In the genomic region with DNA sequence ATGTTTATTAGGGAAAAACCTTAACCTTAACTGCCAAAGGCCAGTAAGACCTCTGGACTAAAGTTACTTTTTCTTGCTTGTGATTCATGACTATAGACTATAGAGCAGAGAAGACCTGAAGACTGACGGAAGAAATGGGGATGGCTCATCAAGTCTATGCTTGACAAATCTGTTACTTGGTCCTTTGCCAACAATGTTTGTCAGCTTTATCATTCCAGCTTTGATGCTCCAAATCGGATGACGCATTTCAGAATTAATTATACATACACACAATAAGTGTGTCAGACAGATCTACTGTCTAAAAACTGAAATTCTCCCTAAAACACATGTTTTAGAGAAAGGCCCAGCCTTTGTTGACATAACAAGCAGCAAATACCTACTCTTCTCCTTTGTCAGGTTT, we compare ENCODE assay signal across 19 mouse cellular contexts.
"Had no signal": no experiment of that assay in that cellular context is flagged by ENCODE, and none has a peak within 500 bp of the region (broad histone marks: within the 10 kb centered on the region; RNA-seq: fewer than 3 reads in every experiment).

No protein-coding gene starts in this region.

- H3K9ac ChIP-seq: liver, postnatal 0 days; lung, embryonic 15.5 days; midbrain, embryonic 13.5 days; midbrain, embryonic 15.5 days; neural tube, embryonic 12.5 days; stomach, embryonic 15.5 days had no signal

- H3K4me1 ChIP-seq: lung, embryonic 15.5 days; midbrain, embryonic 13.5 days; midbrain, embryonic 15.5 days; neural tube, embryonic 12.5 days; stomach, embryonic 15.5 days had no signal

- H3K27ac ChIP-seq: lung, embryonic 15.5 days; macrophage; midbrain, embryonic 13.5 days; midbrain, embryonic 15.5 days; neural tube, embryonic 12.5 days; stomach, embryonic 15.5 days; stomach, postnatal 0 days had no signal

- H3K4me2 ChIP-seq: lung, embryonic 15.5 days; midbrain, embryonic 11.5 days; midbrain, embryonic 13.5 days; midbrain, embryonic 15.5 days; neural tube, embryonic 12.5 days; stomach, embryonic 15.5 days had no signal

- H3K27me3 ChIP-seq: lung, embryonic 15.5 days; megakaryocyte, embryonic 14.5 days; midbrain, embryonic 13.5 days; midbrain, embryonic 15.5 days; neural tube, embryonic 12.5 days; stomach, embryonic 15.5 days had no signal

- DNase-seq: liver, postnatal 0 days; lung, adult 2 months; lung, postnatal 14 days; lung, postnatal 36 days; right cerebral cortex, postnatal 25 days; right cerebral cortex, postnatal 4 days; thymus, adult 2 months; thymus, postnatal 25 days; thymus, postnatal 4 days had no signal

- ATAC-seq: liver, postnatal 0 days; lung, postnatal 0 days; midbrain, embryonic 13.5 days; midbrain, embryonic 15.5 days had no signal

- H3K4me3 ChIP-seq: lung, embryonic 15.5 days; megakaryocyte, embryonic 14.5 days; midbrain, embryonic 13.5 days; midbrain, embryonic 15.5 days; neural tube, embryonic 12.5 days; stomach, embryonic 15.5 days had no signal

- H3K9me3 ChIP-seq: lung, embryonic 15.5 days; midbrain, embryonic 13.5 days; midbrain, embryonic 15.5 days; neural tube, embryonic 12.5 days; stomach, embryonic 15.5 days had no signal
